Mouse (Mus musculus) stomach, postnatal 0 days (tissue): ENCODE measurements at regions not wholly inside any gene's neighbourhood (a gene's known extent, or its start where the extent isn't known, plus 50 kb on each side); places are given as distances from the start of the nearest gene placed in this dataset.

ENCODE experiments used
- ATAC-seq: fragments of 200-750 bp; cut with Nextera tagmentation; 2 replicates; pipeline ENCODE4 v1.8.0; 2017; ENCODE audit not compliant: low FRiP score, low TSS enrichment
- DNase-seq: peaks from one replicate; pipeline ENCODE4 v3.0.0-alpha.2; 2016; ENCODE audit warnings: low spot score
- H3K27ac ChIP-seq: fragments of 300-500 bp; sonication (generic); replicated peaks from 2 replicates; pipeline ENCODE4 v1.5.1; 2014; ENCODE audit warnings: mild to moderate bottlenecking, control low read depth
- H3K27me3 ChIP-seq: fragments of 300-500 bp; sonication (generic); 2 replicates; pipeline ENCODE4 v1.6.1; 2014; ENCODE audit warnings: low read length; ENCODE audit not compliant: control insufficient read depth, insufficient read depth
- H3K36me3 ChIP-seq: fragments of 300-500 bp; sonication (generic); 2 replicates; pipeline ENCODE4 v1.6.1; 2014; ENCODE audit warnings: low read length, mixed read lengths; ENCODE audit not compliant: control insufficient read depth, insufficient read depth
- H3K4me1 ChIP-seq: fragments of 300-500 bp; sonication (generic); replicated peaks from 2 replicates; pipeline ENCODE4 v1.6.1; 2014; ENCODE audit warnings: antibody characterized with exemption; ENCODE audit not compliant: control insufficient read depth, insufficient read depth
- H3K4me2 ChIP-seq: fragments of 300-500 bp; sonication (generic); replicated peaks from 2 replicates; pipeline ENCODE4 v1.6.1; 2014; ENCODE audit warnings: low read depth, mild to moderate bottlenecking, control low read depth, moderate library complexity
- H3K4me3 ChIP-seq: fragments of 300-500 bp; sonication (generic); 2 replicates; pipeline ENCODE4 v1.5.1; 2014; ENCODE audit warnings: low read depth, low read length, control low read depth
- H3K9ac ChIP-seq: fragments of 300-500 bp; sonication (generic); 2 replicates; pipeline ENCODE4 v1.6.1; 2014; ENCODE audit warnings: mild to moderate bottlenecking, low read length, control low read depth, mixed read lengths
- H3K9me3 ChIP-seq: fragments of 300-500 bp; sonication (generic); 2 replicates; pipeline ENCODE4 v1.6.1; 2016; ENCODE audit warnings: low read length; ENCODE audit not compliant: control insufficient read depth
- CTCF ChIP-seq: IDR thresholded peaks from 2 replicates; pipeline ENCODE4 v1.5.1; 2016; ENCODE audit warnings: antibody characterized with exemption, low read depth, mild to moderate bottlenecking, moderate library complexity
- EP300 ChIP-seq: optimal IDR thresholded peaks from 2 replicates; pipeline ENCODE3; 2016; ENCODE audit warnings: antibody characterized with exemption
- WGBS: fragments of 180-500 bp; shearing (Covaris S2); extraction: QIAGEN DNeasy Blood & Tissue Kit; methylation state at CpG from one replicate; pipeline ENCODE4 v1.1.7; 2014; 5-methylcytosine and 5-hydroxymethylcytosine counted together

- no peaks in the 10 kb centered on the region for H3K9me3 ChIP-seq
- no peak overlapping the region for H3K27ac ChIP-seq
- TF ChIP-seq EP300: no peak
- no peak for TF ChIP-seq CTCF
- no peak overlapping the region for H3K4me2 ChIP-seq
- no peaks in the 10 kb centered on the region for H3K27me3 ChIP-seq
- no peaks in the 10 kb centered on the region for H3K36me3 ChIP-seq
- no peak for ATAC-seq
- no peak overlapping the region for H3K9ac ChIP-seq
- DNase-seq: no peak
- H3K4me1 ChIP-seq: no peaks in the 10 kb centered on the region
- H3K4me3 ChIP-seq: no peak overlapping the region
- WGBS: 52% methylated on average over 4 of the region's 4 CpGs
Measured at GRCm38 (mm10) chr6:93140331-93140731, 197.0 kb upstream of the Adamts9 start.

- WGBS: 72% methylated on average over 5 of the region's 5 CpGs
- Histone ChIP-seq H3K27ac (no peak overlapping the region), H3K4me3 (no peak overlapping the region), H3K27me3 (no peaks in the 10 kb centered on the region), H3K4me2 (no peak overlapping the region), H3K9me3 (no peaks in the 10 kb centered on the region), H3K9ac (no peak overlapping the region), H3K4me1 (no peaks in the 10 kb centered on the region), H3K36me3 (no peaks in the 10 kb centered on the region)
- DNase-seq: no peak
- no peak for ATAC-seq
- TF ChIP-seq CTCF: no peak
- TF ChIP-seq EP300: no peak
Measured at GRCm38 (mm10) chr6:93133940-93134339, 190.6 kb upstream of the Adamts9 start.

GRCm38 (mm10) chr6:93130946-93131685 lies 187.8 kb upstream of the Adamts9 start:
- Histone ChIP-seq H3K36me3 (no peaks in the 10 kb centered on the region), H3K4me2 (no peak overlapping the region), H3K4me3 (no peak overlapping the region), H3K4me1 (no peaks in the 10 kb centered on the region), H3K27me3 (no peaks in the 10 kb centered on the region), H3K9ac (no peak overlapping the region), H3K27ac (no peak overlapping the region), H3K9me3 (no peaks in the 10 kb centered on the region)
- TF ChIP-seq CTCF (no peak), EP300 (no peak)
- WGBS: 53% methylated on average over 4 of the region's 4 CpGs
- no peak for ATAC-seq
- DNase-seq: no peak

GRCm38 (mm10) chr6:93119482-93119881 lies 176.2 kb upstream of the Adamts9 start:
- H3K4me1 ChIP-seq: no peaks in the 10 kb centered on the region
- H3K9ac ChIP-seq: no peak overlapping the region
- TF ChIP-seq CTCF (no peak), EP300 (no peak)
- no peak overlapping the region for H3K4me2 ChIP-seq
- no peaks in the 10 kb centered on the region for H3K27me3 ChIP-seq
- H3K4me3 ChIP-seq: no peak overlapping the region
- no peak for ATAC-seq
- H3K9me3 ChIP-seq: no peaks in the 10 kb centered on the region
- no peak overlapping the region for H3K27ac ChIP-seq
- H3K36me3 ChIP-seq: no peaks in the 10 kb centered on the region
- WGBS: 36% methylated on average over 12 of the region's 12 CpGs
- no peak for DNase-seq

GRCm38 (mm10) chr6:93113361-93113760 lies 170.1 kb upstream of the Adamts9 start:
- Histone ChIP-seq H3K27ac (no peak overlapping the region), H3K27me3 (no peaks in the 10 kb centered on the region), H3K9me3 (no peaks in the 10 kb centered on the region), H3K9ac (no peak overlapping the region), H3K4me3 (no peak overlapping the region), H3K4me2 (no peak overlapping the region), H3K4me1 (no peaks in the 10 kb centered on the region), H3K36me3 (no peaks in the 10 kb centered on the region)
- 60% methylated on average over 3 of the region's 3 CpGs for WGBS
- ATAC-seq: no peak
- no peak for DNase-seq
- no peak for TF ChIP-seq EP300
- no peak for TF ChIP-seq CTCF

- Histone ChIP-seq H3K4me3 (no peak overlapping the region), H3K27ac (no peak overlapping the region), H3K4me2 (no peak overlapping the region), H3K27me3 (no peaks in the 10 kb centered on the region), H3K36me3 (no peaks in the 10 kb centered on the region), H3K9ac (no peak overlapping the region), H3K4me1 (no peaks in the 10 kb centered on the region), H3K9me3 (no peaks in the 10 kb centered on the region)
- DNase-seq (no peak), ATAC-seq (no peak)
- TF ChIP-seq EP300 (no peak), CTCF (no peak)
- 63% methylated on average over 5 of the region's 5 CpGs for WGBS
Measured at GRCm38 (mm10) chr6:93094730-93095360, 151.6 kb upstream of the Adamts9 start.
